Mouse (Mus musculus) midbrain, embryonic 16.5 days (tissue): Measurements from ENCODE around the gene Fbxw4. TPM values are rescaled to one million over a fixed set of nuclear protein-coding genes. Genes with fewer than 3 reads are reported as not detected.

Experiments used
- ATAC-seq: fragments of 200-750 bp; cut with Nextera tagmentation; 2 replicates; pipeline ENCODE4 v1.8.0; 2017; ENCODE audit warnings: moderate TSS enrichment
- H3K27ac ChIP-seq: fragments of 300-500 bp; sonication (generic); 2 replicates; pipeline ENCODE4 v1.5.1; 2014; ENCODE audit warnings: mild to moderate bottlenecking, low read length, mixed read lengths
- H3K27me3 ChIP-seq: fragments of 300-500 bp; sonication (generic); 2 replicates; pipeline ENCODE4 v1.6.1; 2014; ENCODE audit warnings: low read depth, low read length, mixed read lengths; ENCODE audit not compliant: control insufficient read depth, insufficient read depth
- H3K36me3 ChIP-seq: fragments of 300-500 bp; sonication (generic); 2 replicates; pipeline ENCODE4 v1.6.1; 2014; ENCODE audit warnings: mild to moderate bottlenecking, low read length, moderate library complexity, mixed read lengths; ENCODE audit not compliant: control insufficient read depth, insufficient read depth
- H3K4me1 ChIP-seq: fragments of 300-500 bp; sonication (generic); 2 replicates; pipeline ENCODE4 v1.6.1; 2014; ENCODE audit warnings: mild to moderate bottlenecking, low read length, mixed read lengths; ENCODE audit not compliant: control insufficient read depth, insufficient read depth
- H3K4me2 ChIP-seq: fragments of 300-500 bp; sonication (generic); 2 replicates; pipeline ENCODE4 v1.6.1; 2014; ENCODE audit warnings: mild to moderate bottlenecking, low read length, mixed read lengths
- H3K4me3 ChIP-seq: fragments of 300-500 bp; sonication (generic); 2 replicates; pipeline ENCODE4 v1.5.1; 2014; ENCODE audit warnings: low read depth, mild to moderate bottlenecking, low read length, moderate library complexity, mixed read lengths
- H3K9ac ChIP-seq: fragments of 300-500 bp; sonication (generic); 2 replicates; pipeline ENCODE4 v1.6.1; 2014; ENCODE audit warnings: low read depth, low read length, mixed read lengths
- H3K9me3 ChIP-seq: fragments of 300-500 bp; sonication (generic); replicated peaks from 2 replicates; pipeline ENCODE4 v1.6.1; 2014; ENCODE audit warnings: mild to moderate bottlenecking, low read length, mixed read lengths; ENCODE audit not compliant: control insufficient read depth, poor library complexity, severe bottlenecking
- WGBS: fragments of 180-500 bp; shearing (Covaris S2); extraction: QIAGEN DNeasy Blood & Tissue Kit; methylation state at CpG from one replicate; pipeline ENCODE4 v1.1.7; 2014; 5-methylcytosine and 5-hydroxymethylcytosine counted together
- polyA plus RNA-seq: library from polyadenylated mRNA; unstranded; fragments of >200 nt; fragmentation: Nextera tagmentation; extraction: Ambion mirVana; gene quantifications from 2 replicates; pipeline ENCODE4 v1.2.1, GENCODE M21; 2015

The Fbxw4 gene
- polyA plus RNA-seq = 4.2 and 5.6 TPM in 2 replicates

DNA sequence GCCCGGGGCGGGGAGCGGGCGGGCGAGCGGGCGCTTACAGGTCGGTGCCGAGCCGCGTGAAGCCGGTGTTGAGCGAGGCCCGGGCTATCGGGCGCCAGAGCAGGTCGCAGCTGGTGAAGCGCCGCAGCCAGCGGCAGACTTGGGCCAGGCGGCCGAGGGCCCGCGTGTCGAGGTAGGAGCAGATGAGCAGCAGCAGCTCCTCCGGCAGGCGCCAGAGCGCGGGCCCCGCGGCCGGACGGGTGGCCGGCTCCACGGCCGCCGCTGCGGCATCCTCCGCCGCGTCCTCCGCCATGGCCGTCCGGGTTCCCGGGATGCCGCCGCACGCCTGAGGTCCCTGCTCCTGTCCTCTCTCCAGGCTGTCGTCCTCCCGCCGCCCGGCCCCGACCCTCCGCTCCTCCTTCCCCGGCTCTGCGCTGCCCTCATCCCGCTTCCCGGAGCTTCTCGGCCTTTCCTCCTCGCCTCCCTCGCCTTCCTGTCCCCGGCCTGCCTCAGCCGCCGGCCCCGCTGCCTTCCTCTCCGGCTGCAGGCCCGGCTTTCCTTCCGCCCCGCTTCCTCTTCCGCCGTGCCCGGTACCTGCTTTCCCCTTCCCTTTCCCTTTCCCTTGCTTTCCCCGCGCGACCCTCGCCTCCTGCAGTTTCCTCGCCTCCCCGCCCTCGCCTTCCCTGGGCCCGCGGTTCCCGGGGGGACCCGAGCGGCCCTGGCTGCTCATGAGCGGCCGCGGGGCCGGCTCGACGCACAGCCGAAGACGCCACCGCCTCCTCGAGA lies at the start of gene Fbxw4:
TSS of gene Fbxw4 (minus strand) at position 575 of the 765 bp plus-strand sequence.
- H3K4me2 ChIP-seq = peak within 1 kb of the TSS; percentile 91
- peak within 1 kb of the TSS; percentile 97 for H3K4me3 ChIP-seq
- WGBS = under 1% methylated on average over 69 of the region's 94 CpGs

DNA sequence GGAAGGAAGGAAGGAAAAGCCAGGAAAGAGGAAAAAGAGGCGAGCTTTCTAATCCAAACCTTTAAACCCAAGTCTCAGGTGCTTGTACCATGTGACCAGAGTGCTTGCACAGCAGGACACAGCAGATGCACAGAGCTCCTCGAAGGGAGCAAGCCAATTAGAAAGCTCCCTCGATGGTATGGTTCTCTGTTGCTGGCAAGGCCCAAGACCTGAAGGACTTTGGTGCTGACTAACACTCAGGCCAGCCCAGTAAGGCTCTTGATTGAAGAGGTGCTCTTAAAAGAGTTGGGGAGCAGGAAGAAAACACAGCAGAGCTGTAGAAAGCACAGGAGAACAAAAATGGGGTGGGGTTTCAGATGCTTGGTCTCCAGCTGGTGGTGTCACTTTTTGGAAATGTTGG lies 48.6 kb upstream of the Fbxw4 start:
- Histone ChIP-seq H3K4me1 (no peaks in the 10 kb centered on the region), H3K27me3 (peaks cover 6% of the 10 kb centered on the region; the same call in 1 of the 2 replicates), H3K4me2 (no peak overlapping the region), H3K9ac (no peak overlapping the region), H3K27ac (no peak overlapping the region), H3K4me3 (no peak overlapping the region), H3K36me3 (no peaks in the 10 kb centered on the region), H3K9me3 (no peaks in the 10 kb centered on the region)
- ATAC-seq = no peak
- 65% methylated on average over 3 of the region's 3 CpGs for WGBS

More for the DNA sequence above, at the start of gene Fbxw4:
- no peaks in the 10 kb centered on the region for H3K9me3 ChIP-seq
- H3K9ac ChIP-seq = peak within 1 kb of the TSS; percentile 100
- ATAC-seq = peak; percentile 88
- no peaks in the 10 kb centered on the region; the same call in 1 of the 2 replicates for H3K27me3 ChIP-seq
- H3K36me3 ChIP-seq = no peaks in the 10 kb centered on the region
- H3K27ac ChIP-seq = peak within 1 kb of the TSS; percentile 96
- peaks cover 26% of the 10 kb centered on the region for H3K4me1 ChIP-seq

DNA sequence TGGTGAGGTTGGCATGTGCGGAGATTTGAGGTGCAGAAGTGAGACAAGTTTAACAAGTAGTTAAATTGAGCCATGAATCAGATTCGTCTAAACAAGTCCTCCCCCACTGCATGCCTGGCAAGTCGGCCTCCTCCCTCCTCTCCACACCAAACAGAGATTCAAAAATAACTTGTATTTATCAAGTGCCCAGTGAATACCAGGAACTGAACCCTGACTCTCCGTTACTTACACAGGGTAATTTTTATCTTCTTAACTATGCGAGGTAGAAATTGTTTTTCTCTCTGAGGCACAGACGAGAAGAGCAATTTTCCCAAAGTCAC lies 36.1 kb upstream of the Fbxw4 start:
- Histone ChIP-seq H3K9ac (no peak overlapping the region), H3K4me3 (no peak overlapping the region), H3K4me1 (no peaks in the 10 kb centered on the region), H3K36me3 (no peaks in the 10 kb centered on the region), H3K4me2 (no peak overlapping the region), H3K27ac (no peak overlapping the region), H3K27me3 (peaks cover 10% of the 10 kb centered on the region), H3K9me3 (no peaks in the 10 kb centered on the region)
- ATAC-seq = no peak
- WGBS = 52% methylated on average over 6 of the region's 6 CpGs

DNA sequence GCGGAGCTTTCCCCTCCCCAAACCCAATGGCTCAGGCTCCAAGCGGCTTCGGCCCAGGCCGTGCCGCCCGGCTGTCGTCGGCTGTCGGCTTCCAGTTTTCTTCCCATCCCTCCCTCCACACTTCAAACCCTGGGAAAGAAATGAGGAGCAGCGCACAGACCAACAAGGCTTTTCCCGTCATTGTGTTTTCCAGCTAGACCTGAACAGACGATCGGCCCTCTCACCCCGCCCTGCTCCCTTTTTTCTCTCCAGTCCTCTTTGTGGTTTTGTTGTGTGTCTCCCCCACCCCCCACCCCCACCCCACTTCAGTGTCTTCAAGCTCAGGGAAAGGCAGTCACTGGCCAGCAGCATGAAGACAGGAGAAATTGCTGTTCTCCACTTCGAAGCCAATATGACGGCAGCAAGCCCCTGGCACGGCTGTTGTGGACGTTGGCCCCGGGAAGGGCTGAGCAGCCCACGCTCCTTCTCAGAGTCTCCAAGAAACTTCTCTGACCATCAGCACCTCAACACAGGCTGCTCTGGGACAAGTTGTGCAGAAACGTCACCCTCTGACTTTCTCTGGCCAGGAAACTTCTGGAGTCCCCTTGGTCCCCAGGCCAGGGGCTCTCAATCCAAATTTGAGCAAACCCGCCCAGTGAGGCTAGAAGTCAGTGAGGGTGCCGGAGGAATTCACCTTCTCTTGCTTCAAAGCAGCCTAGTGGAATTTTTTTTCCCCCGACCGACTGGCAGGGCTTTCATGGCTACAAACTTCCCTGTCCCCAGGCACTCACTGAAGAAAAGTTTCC lies 35.6 kb upstream of the Fbxw4 start:
- Histone ChIP-seq H3K27me3 (peaks cover 10% of the 10 kb centered on the region), H3K27ac (no peak overlapping the region), H3K4me2 (peak overlapping the region; percentile 9; the same call in 1 of the 2 replicates), H3K9me3 (no peaks in the 10 kb centered on the region), H3K36me3 (no peaks in the 10 kb centered on the region), H3K4me1 (no peaks in the 10 kb centered on the region), H3K9ac (peak overlapping the region; percentile 20; the same call in 1 of the 2 replicates), H3K4me3 (no peak overlapping the region)
- 17% methylated on average over 25 of the region's 25 CpGs for WGBS
- no peak for ATAC-seq

DNA sequence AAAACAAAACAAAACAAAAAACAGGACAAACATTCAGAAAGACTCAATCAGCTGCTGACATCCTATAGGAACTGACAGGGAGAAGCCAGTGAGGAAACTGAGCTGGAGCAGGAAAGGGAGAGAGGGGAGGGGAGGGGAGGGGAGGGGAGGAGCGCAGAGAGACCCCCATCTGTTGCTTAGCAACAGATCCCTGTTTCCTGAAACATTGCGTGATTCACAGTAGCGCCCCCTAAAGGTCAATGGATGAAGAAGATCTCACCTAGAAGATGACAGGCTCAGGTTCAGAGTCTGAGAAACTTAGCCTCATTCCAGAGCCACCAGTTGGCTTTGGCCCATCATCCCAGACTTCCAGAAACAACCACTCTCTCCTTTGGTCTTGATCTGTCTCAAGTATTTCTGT lies 33.9 kb upstream of the Fbxw4 start:
- no peak overlapping the region for H3K4me2 ChIP-seq
- 27% methylated on average over 3 of the region's 3 CpGs for WGBS

DNA sequence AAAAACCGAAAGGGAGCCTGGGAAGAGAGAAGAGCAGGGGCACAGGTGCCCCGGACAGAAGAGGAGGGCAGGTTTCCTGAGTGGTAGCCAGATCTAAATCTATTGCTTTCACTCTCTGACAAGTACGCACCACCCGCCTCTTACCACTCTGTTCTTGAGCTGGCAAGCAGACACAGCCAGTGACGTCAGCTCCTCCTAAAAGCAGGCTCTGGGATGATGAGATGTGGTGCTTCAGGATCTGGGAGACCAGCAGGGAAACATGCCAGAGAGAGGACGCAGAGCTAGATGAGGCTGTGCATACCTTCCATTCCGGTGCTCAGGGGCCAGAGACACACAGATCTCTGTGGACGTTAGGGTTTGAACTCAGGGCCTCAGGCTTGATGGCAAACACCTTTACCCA lies 32.1 kb upstream of the Fbxw4 start:
- no peak overlapping the region for H3K27ac ChIP-seq
- H3K4me3 ChIP-seq = no peak overlapping the region
- WGBS = 95% methylated on average over 8 of the region's 8 CpGs
- H3K9me3 ChIP-seq = no peaks in the 10 kb centered on the region
- no peaks in the 10 kb centered on the region for H3K4me1 ChIP-seq
- H3K36me3 ChIP-seq = no peaks in the 10 kb centered on the region
- H3K4me2 ChIP-seq = no peak overlapping the region
- no peak overlapping the region for H3K9ac ChIP-seq
- H3K27me3 ChIP-seq = peaks cover 10% of the 10 kb centered on the region
- ATAC-seq = no peak

More for the DNA sequence above, 33.9 kb upstream of the Fbxw4 start:
- Histone ChIP-seq H3K4me1 (no peaks in the 10 kb centered on the region), H3K27ac (no peak overlapping the region), H3K27me3 (peaks cover 10% of the 10 kb centered on the region), H3K4me3 (no peak overlapping the region), H3K36me3 (no peaks in the 10 kb centered on the region), H3K9me3 (no peaks in the 10 kb centered on the region), H3K9ac (no peak overlapping the region)
- ATAC-seq = no peak

DNA sequence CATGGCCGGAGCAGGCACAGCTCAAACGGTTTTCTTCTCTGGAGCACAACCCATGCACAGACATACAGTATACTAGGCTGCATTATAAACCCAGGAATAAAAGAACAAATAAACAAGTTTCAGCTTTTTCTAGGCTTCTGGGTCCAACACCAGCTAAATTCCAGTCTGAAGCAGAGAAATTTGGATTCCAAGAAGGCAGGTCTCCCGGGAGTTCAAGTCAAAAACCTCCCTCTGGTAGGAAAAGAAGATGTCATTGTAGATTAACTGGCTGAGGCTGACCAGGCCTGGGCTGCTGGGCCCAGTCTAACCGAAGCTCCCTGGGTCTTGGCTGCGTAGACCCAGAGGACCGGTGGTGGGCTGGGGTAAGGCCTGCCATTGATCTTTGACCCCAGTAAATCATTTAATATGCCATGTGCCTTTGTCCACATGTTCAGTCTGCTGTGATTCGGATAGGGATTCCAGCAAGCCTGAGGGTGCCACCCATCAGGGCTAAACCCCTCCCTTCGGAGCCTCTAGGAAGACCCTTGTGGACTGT lies 31.0 kb upstream of the Fbxw4 start:
- WGBS = 62% methylated on average over 8 of the region's 8 CpGs
- no peak overlapping the region for H3K27ac ChIP-seq
- H3K4me2 ChIP-seq = no peak overlapping the region
- no peak for ATAC-seq
- H3K4me1 ChIP-seq = no peaks in the 10 kb centered on the region
- no peaks in the 10 kb centered on the region for H3K36me3 ChIP-seq
- no peak overlapping the region for H3K9ac ChIP-seq
- no peak overlapping the region for H3K4me3 ChIP-seq
- peaks cover 10% of the 10 kb centered on the region for H3K27me3 ChIP-seq
- no peaks in the 10 kb centered on the region for H3K9me3 ChIP-seq

DNA sequence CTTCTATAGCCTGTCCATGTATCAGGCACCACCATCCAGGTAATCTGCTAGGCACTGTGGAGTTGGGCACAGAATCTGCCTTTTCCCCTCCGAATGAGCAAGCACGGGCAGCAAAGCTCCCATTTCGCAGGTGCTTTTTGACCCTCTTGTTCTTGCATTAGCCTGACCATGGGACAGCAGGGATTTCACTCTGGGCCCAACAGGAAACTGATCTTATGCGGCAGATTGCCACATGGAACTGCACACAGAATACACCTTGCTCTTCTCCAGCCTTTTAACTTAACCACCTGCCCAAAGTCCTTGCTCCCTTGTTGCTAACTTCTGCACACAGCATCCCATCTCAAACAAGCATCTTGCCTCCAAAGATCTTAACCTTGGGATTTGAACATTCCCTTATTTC lies 26.9 kb upstream of the Fbxw4 start:
- Histone ChIP-seq H3K4me3 (no peak overlapping the region), H3K36me3 (no peaks in the 10 kb centered on the region), H3K4me1 (no peaks in the 10 kb centered on the region), H3K27me3 (no peaks in the 10 kb centered on the region), H3K27ac (no peak overlapping the region), H3K4me2 (no peak overlapping the region), H3K9me3 (no peaks in the 10 kb centered on the region), H3K9ac (no peak overlapping the region)
- WGBS = 62% methylated on average over 4 of the region's 4 CpGs
- ATAC-seq = no peak

DNA sequence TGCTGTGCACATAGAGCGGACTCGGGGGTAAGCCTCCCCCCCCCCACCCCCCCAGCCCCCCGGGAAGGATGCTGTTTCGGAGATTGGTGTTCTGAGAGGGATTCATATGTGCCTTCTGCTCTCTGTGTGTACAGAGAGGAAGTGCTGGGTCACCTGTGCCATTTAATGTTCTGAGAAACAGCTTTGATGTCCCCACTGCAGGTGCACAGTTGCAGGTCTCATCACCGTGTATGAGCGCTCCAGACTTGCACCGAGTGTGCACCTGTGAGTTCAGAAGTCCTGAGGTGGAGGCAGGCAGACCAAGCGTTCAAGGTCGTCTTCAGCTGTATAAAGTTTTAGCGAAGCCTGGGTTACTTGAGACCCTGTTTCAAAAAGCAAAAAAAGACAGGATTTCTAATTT lies 23.6 kb upstream of the Fbxw4 start:
- ATAC-seq = no peak
- no peaks in the 10 kb centered on the region; the same call in 1 of the 2 replicates for H3K27me3 ChIP-seq
- no peak overlapping the region for H3K4me2 ChIP-seq
- 85% methylated on average over 10 of the region's 10 CpGs for WGBS
- H3K9ac ChIP-seq = no peak overlapping the region
- no peaks in the 10 kb centered on the region for H3K36me3 ChIP-seq
- no peaks in the 10 kb centered on the region for H3K9me3 ChIP-seq
- H3K27ac ChIP-seq = no peak overlapping the region
- H3K4me3 ChIP-seq = no peak overlapping the region
- no peaks in the 10 kb centered on the region for H3K4me1 ChIP-seq
